Mouse (Mus musculus) testis, adult 2 months (tissue): Measurements from ENCODE around the gene Ugt2b34. TPM values are rescaled to one million over a fixed set of nuclear protein-coding genes. Genes with fewer than 3 reads are reported as not detected.

ENCODE experiments used
- H3K27ac ChIP-seq: fragments of 200-500 bp; 2 replicates; pipeline ENCODE4 v1.5.1; 2012; ENCODE audit warnings: low read depth, low read length; ENCODE audit not compliant: control insufficient read depth, insufficient read depth
- H3K27me3 ChIP-seq: fragments of 200-500 bp; 2 replicates; pipeline ENCODE4 v1.6.1; 2012; ENCODE audit warnings: mild to moderate bottlenecking, low read length, moderate library complexity; ENCODE audit not compliant: control insufficient read depth, insufficient read depth
- H3K36me3 ChIP-seq: fragments of 200-500 bp; 2 replicates; pipeline ENCODE4 v1.6.1; 2012; ENCODE audit warnings: mild to moderate bottlenecking, low read length; ENCODE audit not compliant: control insufficient read depth, insufficient read depth
- H3K4me1 ChIP-seq: fragments of 200-500 bp; 2 replicates; pipeline ENCODE4 v1.6.1; 2012; ENCODE audit warnings: low read length; ENCODE audit not compliant: control insufficient read depth, insufficient read depth
- H3K4me3 ChIP-seq: fragments of 200-500 bp; 2 replicates; pipeline ENCODE4 v1.5.1; 2012; ENCODE audit warnings: low read depth, mild to moderate bottlenecking, low read length, moderate library complexity, mixed read lengths; ENCODE audit not compliant: control insufficient read depth
- CTCF ChIP-seq: fragments of 200-500 bp; IDR thresholded peaks from 2 replicates; pipeline ENCODE4 v1.5.1; 2012; ENCODE audit warnings: low read depth, mild to moderate bottlenecking, inconsistent platforms, low read length, moderate library complexity; ENCODE audit not compliant: control insufficient read depth, insufficient read depth, insufficient replicate concordance
- POLR2A ChIP-seq: fragments of 200-500 bp; IDR thresholded peaks from 2 replicates; pipeline ENCODE4 v1.6.1; 2012; ENCODE audit warnings: low read depth, mild to moderate bottlenecking, inconsistent platforms, low read length, moderate library complexity; ENCODE audit not compliant: control insufficient read depth
- polyA plus RNA-seq: library from polyadenylated mRNA; depleted of rRNA; stranded (reverse); fragments of >200 nt; gene quantifications from 2 replicates; pipeline ENCODE4 v1.2.3, GENCODE M21; 2012; rRNA removed

Ugt2b34 gene
- polyA plus RNA-seq, 1 experiment = 0.02 TPM

DNA sequence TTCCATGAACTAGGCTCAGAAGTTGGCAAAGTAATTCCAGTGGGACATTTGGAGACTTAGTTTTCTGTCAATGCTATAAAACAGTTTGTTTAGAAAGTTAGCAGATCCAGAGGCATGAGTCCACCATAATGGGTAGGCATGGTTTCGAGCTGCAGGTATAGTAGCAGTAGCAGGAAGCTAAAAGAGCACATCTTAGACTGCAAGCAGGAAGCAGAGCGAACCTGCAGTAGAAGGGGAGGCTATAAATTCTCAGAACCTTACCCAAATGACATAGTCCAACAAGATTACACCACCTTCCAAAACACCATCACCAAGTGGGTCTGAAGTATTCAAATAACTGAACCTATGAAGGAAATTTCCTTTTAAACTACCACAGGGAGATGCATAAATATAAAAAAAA, 66.5 kb downstream of the Ugt2b34 start:
- 0 out of 2 replicates have a peak, but pooled peaks cover 1% of the 10 kb centered on the region for H3K36me3 ChIP-seq
- H3K4me1 ChIP-seq = no peaks in the 10 kb centered on the region
- H3K27ac ChIP-seq = no peak overlapping the region
- no peak for TF ChIP-seq CTCF
- TF ChIP-seq POLR2A = no peak
- H3K27me3 ChIP-seq = no peaks in the 10 kb centered on the region
- no peak overlapping the region for H3K4me3 ChIP-seq

Other genes with a start within 250 kb of the Ugt2b34 start
- 0.22 TPM in 2 replicates for gene Tmprss11b, start 230.6 kb downstream of the Ugt2b34 start, polyA plus RNA-seq
- 0.04 TPM in 2 replicates for gene Tmprss11e, start 161.1 kb downstream of the Ugt2b34 start, polyA plus RNA-seq
- gene Ythdc1, start 102.7 kb downstream of the Ugt2b34 start, polyA plus RNA-seq = 19.6 and 24.2 TPM in 2 replicates
- gene Ugt2b1, start 19.6 kb upstream of the Ugt2b34 start, polyA plus RNA-seq = not detected in 2 replicates
- gene Ugt2b35, start 93.9 kb upstream of the Ugt2b34 start, polyA plus RNA-seq = not detected in 2 replicates
- gene Ugt2b36, start 185.6 kb upstream of the Ugt2b34 start, polyA plus RNA-seq = not detected in 2 replicates
- gene Ugt2b5, start 233.4 kb upstream of the Ugt2b34 start, polyA plus RNA-seq = 0.09 TPM in 1 of 2 replicates, not detected in the other